Mouse (Mus musculus): ENCODE results near the gene Cdk4. TPM values are rescaled to one million over a fixed set of nuclear protein-coding genes. Genes with fewer than 3 reads are reported as not detected.

Cdk4 gene
- polyA plus RNA-seq, 2 experiments, result 221 to 519 TPM

GRCm38 (mm10) chr10:127062503-127062902 is 831 bp upstream of the Cdk4 start:
- ATAC-seq (ENCODE audit: insufficient read depth), result no peak
- no peak overlapping the region for H3K27ac ChIP-seq
- H3K36me3 ChIP-seq (replicated peaks; ENCODE audit: control insufficient read depth, insufficient read depth, low read depth), result peaks cover 27% of the 10 kb centered on the region
- no peak overlapping the region for H3K9ac ChIP-seq (replicated peaks)
- DNase-seq (ENCODE audit: low read depth in 3 of 3, low spot score in 3 of 3), result no peak
- peaks cover 8 to 13% of the 10 kb centered on the region in 2 experiments; a peak in 3 of 4 replicates for H3K4me1 ChIP-seq (replicated peaks; ENCODE audit: control insufficient read depth in 2 of 2, insufficient read depth in 2 of 2, low read length in 1 of 2)
- H3K9me3 ChIP-seq (ENCODE audit: control insufficient read depth, low read length), result no peaks in the 10 kb centered on the region
- 49% methylated on average over 5 of the region's 5 CpGs for WGBS (ENCODE audit: insufficient replicate concordance)
- H3K4me2 ChIP-seq (ENCODE audit: low read depth), result peak overlapping the region; percentile 93
- TF ChIP-seq EP300 (IDR thresholded peaks at IDR 0.05; ENCODE audit: low read depth) (no peak), CTCF (IDR thresholded peaks at IDR 0.05; ENCODE audit: low read depth) (no peak)
- peaks cover 51% of the 10 kb centered on the region for H3K27me3 ChIP-seq (ENCODE audit: control insufficient read depth, insufficient read depth, low read length)
- H3K4me3 ChIP-seq (ENCODE audit: insufficient read depth in 1 of 2, low read depth in 2 of 2, low read length in 2 of 2), result peak overlapping the region in 1 of 2 experiments; percentile 79; a peak in 1 of 4 replicates

GRCm38 (mm10) chr10:127063913-127064870 is 858 bp downstream of the Cdk4 start:
- H3K4me3 ChIP-seq (ENCODE audit: insufficient read depth in 1 of 2, low read depth in 2 of 2, low read length in 2 of 2), result peak overlapping the region; percentile 79 to 89
- H3K9me3 ChIP-seq (ENCODE audit: control insufficient read depth, low read length), result no peaks in the 10 kb centered on the region
- DNase-seq (ENCODE audit: low read depth in 3 of 3, low spot score in 3 of 3), result no peak
- peak overlapping the region; percentile 52 for H3K27ac ChIP-seq
- peaks cover 8 to 22% of the 10 kb centered on the region in 2 experiments; a peak in 3 of 4 replicates for H3K4me1 ChIP-seq (replicated peaks; ENCODE audit: control insufficient read depth in 2 of 2, insufficient read depth in 2 of 2, low read length in 1 of 2)
- peak; percentile 1; the same call in 1 of the 2 replicates for ATAC-seq (ENCODE audit: insufficient read depth)
- WGBS (ENCODE audit: insufficient replicate concordance), result 12% methylated on average over 37 of the region's 37 CpGs
- peaks cover 35% of the 10 kb centered on the region for H3K27me3 ChIP-seq (ENCODE audit: control insufficient read depth, insufficient read depth, low read length)
- H3K36me3 ChIP-seq (replicated peaks; ENCODE audit: control insufficient read depth, insufficient read depth, low read depth), result peaks cover 31% of the 10 kb centered on the region
- peak overlapping the region; percentile 93 for H3K4me2 ChIP-seq (ENCODE audit: low read depth)
- TF ChIP-seq CTCF (IDR thresholded peaks at IDR 0.05; ENCODE audit: low read depth), result no peak
- no peak for TF ChIP-seq EP300 (IDR thresholded peaks at IDR 0.05; ENCODE audit: low read depth)
- peak overlapping the region; percentile 77 for H3K9ac ChIP-seq (replicated peaks)

- no peak for DNase-seq (ENCODE audit: low read depth in 3 of 3, low spot score in 3 of 3)
- Histone ChIP-seq H3K27ac (no peak overlapping the region), H3K4me1 (replicated peaks; ENCODE audit: control insufficient read depth in 2 of 2, insufficient read depth in 2 of 2, low read length in 1 of 2) (peaks cover 8 to 26% of the 10 kb centered on the region in 2 experiments; a peak in 3 of 4 replicates), H3K4me3 (ENCODE audit: insufficient read depth in 1 of 2, low read depth in 2 of 2, low read length in 2 of 2) (no peak overlapping the region), H3K36me3 (replicated peaks; ENCODE audit: control insufficient read depth, insufficient read depth, low read depth) (peaks cover 31% of the 10 kb centered on the region), H3K9me3 (ENCODE audit: control insufficient read depth, low read length) (no peaks in the 10 kb centered on the region), H3K9ac (replicated peaks) (no peak overlapping the region), H3K27me3 (ENCODE audit: control insufficient read depth, insufficient read depth, low read length) (peaks cover 17% of the 10 kb centered on the region), H3K4me2 (ENCODE audit: low read depth) (no peak overlapping the region)
- ATAC-seq (ENCODE audit: insufficient read depth), result no peak
- WGBS (ENCODE audit: insufficient replicate concordance), result 43% methylated on average over 9 of the region's 9 CpGs
- TF ChIP-seq EP300 (IDR thresholded peaks at IDR 0.05; ENCODE audit: low read depth) (no peak), CTCF (IDR thresholded peaks at IDR 0.05; ENCODE audit: low read depth) (no peak)
These were observed 2.6 kb downstream of the Cdk4 start for GRCm38 (mm10) chr10:127065981-127066380.

- Histone ChIP-seq H3K9ac (replicated peaks) (no peak overlapping the region), H3K4me2 (ENCODE audit: low read depth) (no peak overlapping the region), H3K4me3 (ENCODE audit: insufficient read depth in 1 of 2, low read depth in 2 of 2, low read length in 2 of 2) (no peak overlapping the region), H3K9me3 (ENCODE audit: control insufficient read depth, low read length) (no peaks in the 10 kb centered on the region), H3K27ac (no peak overlapping the region), H3K36me3 (replicated peaks; ENCODE audit: control insufficient read depth, insufficient read depth, low read depth) (peaks cover 31% of the 10 kb centered on the region), H3K27me3 (ENCODE audit: control insufficient read depth, insufficient read depth, low read length) (peaks cover 11% of the 10 kb centered on the region), H3K4me1 (replicated peaks; ENCODE audit: control insufficient read depth in 2 of 2, insufficient read depth in 2 of 2, low read length in 1 of 2) (peaks cover 8 to 30% of the 10 kb centered on the region in 2 experiments; a peak in 3 of 4 replicates)
- TF ChIP-seq EP300 (IDR thresholded peaks at IDR 0.05; ENCODE audit: low read depth) (no peak), CTCF (IDR thresholded peaks at IDR 0.05; ENCODE audit: low read depth) (no peak)
- DNase-seq (ENCODE audit: low read depth in 3 of 3, low spot score in 3 of 3) (no peak), ATAC-seq (ENCODE audit: insufficient read depth) (no peak)
- 84% methylated on average over 14 of the region's 14 CpGs for WGBS (ENCODE audit: insufficient replicate concordance)
These were observed 3.2 kb downstream of the Cdk4 start for GRCm38 (mm10) chr10:127066519-127067018.
